In genomic region chr17:33798306-33798705, GRCm38 (mm10) we compare ENCODE assay signal across 9 mouse cellular contexts. TPM values are rescaled to one million over a fixed set of nuclear protein-coding genes. Genes with fewer than 3 reads are reported as not detected.
DNase-seq lines count a peak whose midpoint lies in the region; ATAC-seq and TF ChIP-seq lines count a peak whose summit lies in the region.
"Had no signal": no experiment of that assay in that cellular context is flagged by ENCODE, and none has a peak within 500 bp of the region (broad histone marks: within the 10 kb centered on the region; RNA-seq: fewer than 3 reads in every experiment).

No protein-coding gene starts in this region.

- H3K36me3 ChIP-seq in embryonic facial prominence, embryonic 14.5 days (ENCODE audit: control insufficient read depth, insufficient read depth, low read length) = no peaks in the 10 kb centered on the region
- no peaks in the 10 kb centered on the region for H3K36me3 ChIP-seq in embryonic facial prominence, embryonic 10.5 days (replicated peaks)
- H3K36me3 ChIP-seq in kidney, postnatal 0 days (ENCODE audit: insufficient read depth, low read length) = no peaks in the 10 kb centered on the region

- H3K4me1 ChIP-seq in embryonic facial prominence, embryonic 14.5 days (ENCODE audit: control insufficient read depth, insufficient read depth, low read length) = no peaks in the 10 kb centered on the region
- H3K4me1 ChIP-seq in embryonic facial prominence, embryonic 10.5 days = no peaks in the 10 kb centered on the region
- H3K4me1 ChIP-seq in kidney, postnatal 0 days (replicated peaks; ENCODE audit: insufficient read depth, low read length) = no peaks in the 10 kb centered on the region

- DNase-seq in embryonic facial prominence, embryonic 14.5 days (ENCODE audit: low spot score) = peak; percentile 60
- DNase-seq in embryonic facial prominence, embryonic 10.5 days (ENCODE audit: low spot score) = no peak
- DNase-seq in kidney, postnatal 0 days (ENCODE audit: low spot score) = peak; percentile 72
- DNase-seq in kidney, adult 11 months = no peak
- DNase-seq in 416B (ENCODE audit: low read depth) = peak; percentile 79
- peak; percentile 53 for DNase-seq in brain, embryonic 14.5 days (ENCODE audit: low read depth)
- no peak for DNase-seq in urinary bladder, adult 2 months (ENCODE audit: low spot score)
- DNase-seq in left cerebral cortex, postnatal 14 days (ENCODE audit: low spot score in 2 of 2) = no peak

- H3K27ac ChIP-seq in embryonic facial prominence, embryonic 14.5 days (replicated peaks; ENCODE audit: low read depth, low read length) = no peak overlapping the region
- H3K27ac ChIP-seq in embryonic facial prominence, embryonic 10.5 days (replicated peaks) = no peak overlapping the region
- H3K27ac ChIP-seq in kidney, postnatal 0 days = no peak overlapping the region
- H3K27ac ChIP-seq: macrophage had no signal

- ATAC-seq in embryonic facial prominence, embryonic 14.5 days (ENCODE audit: low read depth) = no peak
- ATAC-seq in kidney, postnatal 0 days (replicated peaks; ENCODE audit: low FRiP score, low read depth) = no peak

- no peak overlapping the region for H3K4me3 ChIP-seq in embryonic facial prominence, embryonic 14.5 days (ENCODE audit: low read depth, low read length)
- H3K4me3 ChIP-seq in embryonic facial prominence, embryonic 10.5 days = no peak overlapping the region
- no peak overlapping the region for H3K4me3 ChIP-seq in kidney, postnatal 0 days (replicated peaks; ENCODE audit: low read depth, low read length)

- no peaks in the 10 kb centered on the region for H3K27me3 ChIP-seq in embryonic facial prominence, embryonic 14.5 days (replicated peaks; ENCODE audit: control insufficient read depth, insufficient read depth, low read length)
- no peaks in the 10 kb centered on the region for H3K27me3 ChIP-seq in embryonic facial prominence, embryonic 10.5 days (replicated peaks; ENCODE audit: low read depth, poor library complexity, severe bottlenecking)
- no peaks in the 10 kb centered on the region for H3K27me3 ChIP-seq in kidney, postnatal 0 days (ENCODE audit: insufficient read depth, low read length)

- no peak overlapping the region for H3K4me2 ChIP-seq in embryonic facial prominence, embryonic 14.5 days (ENCODE audit: low read depth, low read length)
- no peak overlapping the region for H3K4me2 ChIP-seq in kidney, postnatal 0 days (ENCODE audit: low read length)

- H3K9me3 ChIP-seq in embryonic facial prominence, embryonic 14.5 days (ENCODE audit: control insufficient read depth, low read length) = no peaks in the 10 kb centered on the region
- H3K9me3 ChIP-seq in embryonic facial prominence, embryonic 10.5 days = no peaks in the 10 kb centered on the region
- H3K9me3 ChIP-seq in kidney, postnatal 0 days (replicated peaks; ENCODE audit: low read length) = no peaks in the 10 kb centered on the region

- no peak for TF ChIP-seq POLR2A in brain, embryonic 14.5 days (IDR thresholded peaks at IDR 0.05; ENCODE audit: borderline replicate concordance, extremely low read depth, insufficient read depth, insufficient read length, poor library complexity, severe bottlenecking)

- no peak overlapping the region for H3K9ac ChIP-seq in embryonic facial prominence, embryonic 14.5 days (ENCODE audit: low read depth, low read length)
- no peak overlapping the region for H3K9ac ChIP-seq in kidney, postnatal 0 days (ENCODE audit: low read depth, low read length)

- intact Hi-C loops in left cerebral cortex, postnatal 14 days (cut with DNase I) = loop anchor here (5.0 kb wide), 1 partner anchor 361 kb away; no protein-coding TSS in a partner anchor

- WGBS in embryonic facial prominence, embryonic 14.5 days = 55% methylated on average over 3 of the region's 3 CpGs
- WGBS in embryonic facial prominence, embryonic 10.5 days = 59% methylated on average over 3 of the region's 3 CpGs
- WGBS in kidney, postnatal 0 days = 50% methylated on average over 3 of the region's 3 CpGs

- peak; percentile 62 for TF ChIP-seq CTCF in kidney, postnatal 0 days (IDR thresholded peaks at IDR 0.05; ENCODE audit: low read depth)
- peak; percentile 11; the same call in 1 of the 2 replicates for TF ChIP-seq CTCF in brain, embryonic 14.5 days (IDR thresholded peaks at IDR 0.05; ENCODE audit: borderline replicate concordance, extremely low read depth, insufficient read depth, insufficient read length)

RNA-seq across cellular contexts. Expression of gene Kank3, which starts 12.0 kb away (rescaled TPM):
- 38.7 and 39.4 TPM in 2 replicates for polyA plus RNA-seq in embryonic facial prominence, embryonic 14.5 days (2014; fragmentation: Nextera tagmentation; extraction: Ambion mirVana)
- 25.4 and 29.5 TPM in 2 replicates for polyA plus RNA-seq in embryonic facial prominence, embryonic 10.5 days (2016; fragmentation: Nextera tagmentation; extraction: Ambion mirVana)
- 57.5 and 70.4 TPM in 2 replicates for polyA plus RNA-seq in kidney, postnatal 0 days (2015; fragmentation: Nextera tagmentation; extraction: Ambion mirVana)
- 50.7 and 61.9 TPM in 2 replicates for polyA plus RNA-seq in brain, embryonic 14.5 days (2012; rRNA removed)
- polyA plus RNA-seq in urinary bladder, adult 2 months (2012; rRNA removed) = 65.6 and 79.0 TPM in 2 replicates
- 10 to 100 TPM; 36.2 to 41.2 TPM for total RNA-seq in left cerebral cortex, postnatal 14 days (2021)

RNA-seq across cellular contexts. Expression of gene Angptl4, which starts 16.7 kb away (rescaled TPM):
- polyA plus RNA-seq in embryonic facial prominence, embryonic 14.5 days (2014; fragmentation: Nextera tagmentation; extraction: Ambion mirVana) = 35.7 and 52.1 TPM in 2 replicates
- polyA plus RNA-seq in embryonic facial prominence, embryonic 10.5 days (2016; fragmentation: Nextera tagmentation; extraction: Ambion mirVana) = 33.4 and 39.0 TPM in 2 replicates
- 51.4 and 58.9 TPM in 2 replicates for polyA plus RNA-seq in kidney, postnatal 0 days (2015; fragmentation: Nextera tagmentation; extraction: Ambion mirVana)
- polyA plus RNA-seq in brain, embryonic 14.5 days (2012; rRNA removed) = 9.8 and 10.6 TPM in 2 replicates
- polyA plus RNA-seq in urinary bladder, adult 2 months (2012; rRNA removed) = 7.7 and 11.3 TPM in 2 replicates
- total RNA-seq in left cerebral cortex, postnatal 14 days (2021) = 1 to 10 TPM; 5.5 to 6.6 TPM

RNA-seq across cellular contexts. Expression of gene Rps28, which starts 26.1 kb away (rescaled TPM):
- 1,198 and 1,307 TPM in 2 replicates for polyA plus RNA-seq in embryonic facial prominence, embryonic 14.5 days (2014; fragmentation: Nextera tagmentation; extraction: Ambion mirVana)
- 866 and 898 TPM in 2 replicates for polyA plus RNA-seq in embryonic facial prominence, embryonic 10.5 days (2016; fragmentation: Nextera tagmentation; extraction: Ambion mirVana)
- polyA plus RNA-seq in kidney, postnatal 0 days (2015; fragmentation: Nextera tagmentation; extraction: Ambion mirVana) = 1,262 and 1,465 TPM in 2 replicates
- 1,048 and 1,174 TPM in 2 replicates for polyA plus RNA-seq in brain, embryonic 14.5 days (2012; rRNA removed)
- polyA plus RNA-seq in urinary bladder, adult 2 months (2012; rRNA removed) = 1,557 and 1,878 TPM in 2 replicates
- 100 to 1,000 TPM; 681 to 713 TPM for total RNA-seq in left cerebral cortex, postnatal 14 days (2021)

RNA-seq across cellular contexts. Expression of gene Ndufa7, which starts 26.1 kb away (rescaled TPM):
- polyA plus RNA-seq in embryonic facial prominence, embryonic 14.5 days (2014; fragmentation: Nextera tagmentation; extraction: Ambion mirVana) = 479 and 488 TPM in 2 replicates
- 469 and 477 TPM in 2 replicates for polyA plus RNA-seq in embryonic facial prominence, embryonic 10.5 days (2016; fragmentation: Nextera tagmentation; extraction: Ambion mirVana)
- polyA plus RNA-seq in kidney, postnatal 0 days (2015; fragmentation: Nextera tagmentation; extraction: Ambion mirVana) = 574 and 620 TPM in 2 replicates
- polyA plus RNA-seq in brain, embryonic 14.5 days (2012; rRNA removed) = 327 and 425 TPM in 2 replicates
- polyA plus RNA-seq in urinary bladder, adult 2 months (2012; rRNA removed) = 307 and 382 TPM in 2 replicates
- 100 to 1,000 TPM; 229 to 243 TPM for total RNA-seq in left cerebral cortex, postnatal 14 days (2021)

RNA-seq across cellular contexts. Expression of gene Rab11b, which starts 38.0 kb away (rescaled TPM):
- 156 and 181 TPM in 2 replicates for polyA plus RNA-seq in embryonic facial prominence, embryonic 14.5 days (2014; fragmentation: Nextera tagmentation; extraction: Ambion mirVana)
- 342 and 347 TPM in 2 replicates for polyA plus RNA-seq in embryonic facial prominence, embryonic 10.5 days (2016; fragmentation: Nextera tagmentation; extraction: Ambion mirVana)
- polyA plus RNA-seq in kidney, postnatal 0 days (2015; fragmentation: Nextera tagmentation; extraction: Ambion mirVana) = 207 and 216 TPM in 2 replicates
- 633 and 642 TPM in 2 replicates for polyA plus RNA-seq in brain, embryonic 14.5 days (2012; rRNA removed)
- 238 and 246 TPM in 2 replicates for polyA plus RNA-seq in urinary bladder, adult 2 months (2012; rRNA removed)
- total RNA-seq in left cerebral cortex, postnatal 14 days (2021) = 100 to 1,000 TPM; 302 to 341 TPM

Comparison
In these comparisons a context has a peak if more than half of its experiments do, and no peak if none do; other contexts are left out.
1. DNase-seq: peak in embryonic facial prominence, embryonic 14.5 days (single experiment), kidney, postnatal 0 days (single experiment), 416B (single experiment) and brain, embryonic 14.5 days (single experiment); none in embryonic facial prominence, embryonic 10.5 days (single experiment), kidney, adult 11 months (single experiment), urinary bladder, adult 2 months (single experiment) and left cerebral cortex, postnatal 14 days (0 of 2).